Mouse (Mus musculus): ENCODE measurements around the gene Lrp2. TPM values are rescaled to one million over a fixed set of nuclear protein-coding genes. Genes with fewer than 3 reads are reported as not detected.

Gene Lrp2
- polyA plus RNA-seq, 1 experiment: 0.12 TPM

DNA sequence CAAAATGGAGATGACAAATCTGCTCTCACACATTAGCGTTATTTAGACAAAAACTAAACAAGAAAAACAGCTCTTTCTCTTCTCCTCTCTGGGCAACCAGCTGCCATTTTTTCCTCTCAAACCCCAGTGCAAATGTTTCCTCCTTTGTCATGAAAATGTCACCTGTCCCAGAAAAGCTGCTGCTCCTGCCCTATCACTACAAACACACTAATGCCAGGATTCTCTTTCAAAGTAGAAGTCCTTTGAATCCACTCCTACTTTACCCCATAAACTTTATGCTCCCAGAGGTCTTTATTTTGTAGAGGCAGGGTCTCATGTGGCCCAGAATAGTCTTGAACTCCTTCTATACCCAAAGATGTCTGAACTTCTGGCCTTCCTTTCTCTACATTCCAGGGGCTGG is 6.7 kb upstream of the Lrp2 start:
- no peak overlapping the region for H3K4me3 ChIP-seq (ENCODE audit: extremely low read depth, insufficient read depth, insufficient read length)
- no peak for DNase-seq (ENCODE audit: low read depth in 1 of 2, low spot score in 2 of 2)
- WGBS: 78% methylated on average over 1 of the region's 1 CpGs
- H3K36me3 ChIP-seq (ENCODE audit: control insufficient read depth, insufficient read depth, low read length): no peaks in the 10 kb centered on the region
- peaks cover 2% of the 10 kb centered on the region; the same call in 1 of the 2 replicates for H3K27me3 ChIP-seq (ENCODE audit: control insufficient read depth, insufficient read depth, low read length)
- H3K27ac ChIP-seq (ENCODE audit: insufficient read depth, low read length): no peak overlapping the region
- TF ChIP-seq CTCF (IDR thresholded peaks at IDR 0.05; ENCODE audit: extremely low read depth, insufficient read depth, insufficient read length, insufficient replicate concordance) (no peak), POLR2A (IDR thresholded peaks at IDR 0.05; ENCODE audit: low read depth, low read length) (no peak)
- H3K4me1 ChIP-seq (ENCODE audit: control insufficient read depth, insufficient read depth, insufficient read length): no peaks in the 10 kb centered on the region

DNA sequence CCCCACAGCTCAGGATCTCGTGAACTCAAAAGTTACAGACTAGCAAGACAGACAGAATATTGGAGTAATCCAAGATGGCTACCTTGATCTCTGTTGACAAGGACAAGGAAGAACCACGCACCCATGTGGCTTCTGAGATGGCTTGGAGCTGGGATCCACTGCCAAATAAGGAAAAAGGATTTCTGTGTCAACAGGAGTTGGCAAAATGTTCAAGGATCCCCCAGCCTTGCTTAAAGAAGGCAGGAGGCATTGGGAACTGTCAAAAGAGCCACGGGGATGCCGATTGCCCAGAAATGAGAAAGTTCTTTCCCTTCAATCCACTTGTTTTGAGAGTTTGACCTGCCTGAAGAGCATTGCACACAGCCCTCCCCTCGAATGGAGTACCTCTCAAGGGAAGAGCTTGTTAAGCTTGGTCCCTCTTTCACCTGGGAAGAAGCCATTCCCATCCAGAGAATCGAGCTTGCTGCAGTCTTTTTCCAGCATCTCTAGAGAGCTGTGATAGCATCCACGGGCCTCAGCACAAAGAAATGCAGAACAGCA is 6.2 kb upstream of the Lrp2 start:
- Histone ChIP-seq H3K36me3 (ENCODE audit: control insufficient read depth, insufficient read depth, low read length) (no peaks in the 10 kb centered on the region), H3K27me3 (ENCODE audit: control insufficient read depth, insufficient read depth, low read length) (peaks cover 4% of the 10 kb centered on the region; the same call in 1 of the 2 replicates), H3K4me3 (ENCODE audit: extremely low read depth, insufficient read depth, insufficient read length) (no peak overlapping the region), H3K27ac (ENCODE audit: insufficient read depth, low read length) (no peak overlapping the region), H3K4me1 (ENCODE audit: control insufficient read depth, insufficient read depth, insufficient read length) (no peaks in the 10 kb centered on the region)
- no peak for TF ChIP-seq POLR2A (IDR thresholded peaks at IDR 0.05; ENCODE audit: low read depth, low read length)
- no peak for TF ChIP-seq CTCF (IDR thresholded peaks at IDR 0.05; ENCODE audit: extremely low read depth, insufficient read depth, insufficient read length, insufficient replicate concordance)
- DNase-seq (ENCODE audit: low read depth in 1 of 2, low spot score in 2 of 2): no peak
- 73% methylated on average over 7 of the region's 7 CpGs for WGBS

DNA sequence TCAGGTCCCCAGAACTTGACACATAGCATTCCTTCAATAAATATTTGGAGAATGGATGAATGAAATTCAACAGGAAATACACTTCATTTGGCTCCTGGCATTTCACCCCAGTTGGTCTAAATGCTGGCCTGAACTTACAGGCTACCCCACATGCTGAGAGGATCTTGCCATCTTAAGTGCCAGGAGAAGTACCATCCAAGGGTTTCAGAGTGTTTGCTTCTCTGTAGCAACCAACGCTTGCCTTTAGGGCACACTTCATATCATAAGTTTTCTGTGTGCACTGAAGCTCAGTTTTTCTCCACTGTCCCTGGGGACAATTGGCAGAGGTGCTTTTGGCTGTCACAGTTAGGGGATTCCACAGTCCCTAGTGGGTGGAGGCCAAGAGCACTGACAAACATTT is 4.7 kb upstream of the Lrp2 start:
- TF ChIP-seq POLR2A (IDR thresholded peaks at IDR 0.05; ENCODE audit: low read depth, low read length) (no peak), CTCF (IDR thresholded peaks at IDR 0.05; ENCODE audit: extremely low read depth, insufficient read depth, insufficient read length, insufficient replicate concordance) (no peak)
- Histone ChIP-seq H3K36me3 (ENCODE audit: control insufficient read depth, insufficient read depth, low read length) (no peaks in the 10 kb centered on the region), H3K4me3 (ENCODE audit: extremely low read depth, insufficient read depth, insufficient read length) (no peak overlapping the region), H3K27ac (ENCODE audit: insufficient read depth, low read length) (no peak overlapping the region), H3K27me3 (ENCODE audit: control insufficient read depth, insufficient read depth, low read length) (peaks cover 10% of the 10 kb centered on the region), H3K4me1 (ENCODE audit: control insufficient read depth, insufficient read depth, insufficient read length) (no peaks in the 10 kb centered on the region)
- WGBS: 68% methylated on average over 1 of the region's 1 CpGs
- no peak for DNase-seq (ENCODE audit: low read depth in 1 of 2, low spot score in 2 of 2)

DNA sequence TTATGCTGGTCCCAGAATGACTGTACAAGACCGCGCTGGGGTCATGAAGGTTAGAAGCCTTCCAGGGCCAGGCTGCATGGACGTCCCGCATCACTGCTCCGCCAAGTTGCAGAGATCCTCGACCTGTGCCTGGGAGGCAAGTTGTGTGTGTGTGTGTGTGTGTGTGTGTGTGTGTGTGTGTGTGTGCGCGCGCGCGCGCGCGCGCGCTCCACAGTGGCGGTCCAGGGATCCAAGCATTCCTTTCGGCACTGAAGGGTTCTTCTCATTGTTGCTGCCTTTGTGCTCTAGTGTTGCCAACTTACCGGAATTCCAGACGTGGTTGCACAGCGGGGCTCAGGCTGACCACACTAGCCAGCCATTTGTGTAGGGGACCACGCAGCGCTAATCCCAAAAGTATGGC is 2.0 kb upstream of the Lrp2 start:
- Histone ChIP-seq H3K27me3 (ENCODE audit: control insufficient read depth, insufficient read depth, low read length) (peaks cover 19% of the 10 kb centered on the region), H3K4me1 (ENCODE audit: control insufficient read depth, insufficient read depth, insufficient read length) (peaks cover 4% of the 10 kb centered on the region; the same call in 1 of the 2 replicates), H3K36me3 (ENCODE audit: control insufficient read depth, insufficient read depth, low read length) (no peaks in the 10 kb centered on the region), H3K4me3 (ENCODE audit: extremely low read depth, insufficient read depth, insufficient read length) (no peak overlapping the region), H3K27ac (ENCODE audit: insufficient read depth, low read length) (no peak overlapping the region)
- TF ChIP-seq POLR2A (IDR thresholded peaks at IDR 0.05; ENCODE audit: low read depth, low read length) (no peak), CTCF (IDR thresholded peaks at IDR 0.05; ENCODE audit: extremely low read depth, insufficient read depth, insufficient read length, insufficient replicate concordance) (no peak)
- WGBS: 10% methylated on average over 23 of the region's 23 CpGs
- no peak for DNase-seq (ENCODE audit: low read depth in 1 of 2, low spot score in 2 of 2)

DNA sequence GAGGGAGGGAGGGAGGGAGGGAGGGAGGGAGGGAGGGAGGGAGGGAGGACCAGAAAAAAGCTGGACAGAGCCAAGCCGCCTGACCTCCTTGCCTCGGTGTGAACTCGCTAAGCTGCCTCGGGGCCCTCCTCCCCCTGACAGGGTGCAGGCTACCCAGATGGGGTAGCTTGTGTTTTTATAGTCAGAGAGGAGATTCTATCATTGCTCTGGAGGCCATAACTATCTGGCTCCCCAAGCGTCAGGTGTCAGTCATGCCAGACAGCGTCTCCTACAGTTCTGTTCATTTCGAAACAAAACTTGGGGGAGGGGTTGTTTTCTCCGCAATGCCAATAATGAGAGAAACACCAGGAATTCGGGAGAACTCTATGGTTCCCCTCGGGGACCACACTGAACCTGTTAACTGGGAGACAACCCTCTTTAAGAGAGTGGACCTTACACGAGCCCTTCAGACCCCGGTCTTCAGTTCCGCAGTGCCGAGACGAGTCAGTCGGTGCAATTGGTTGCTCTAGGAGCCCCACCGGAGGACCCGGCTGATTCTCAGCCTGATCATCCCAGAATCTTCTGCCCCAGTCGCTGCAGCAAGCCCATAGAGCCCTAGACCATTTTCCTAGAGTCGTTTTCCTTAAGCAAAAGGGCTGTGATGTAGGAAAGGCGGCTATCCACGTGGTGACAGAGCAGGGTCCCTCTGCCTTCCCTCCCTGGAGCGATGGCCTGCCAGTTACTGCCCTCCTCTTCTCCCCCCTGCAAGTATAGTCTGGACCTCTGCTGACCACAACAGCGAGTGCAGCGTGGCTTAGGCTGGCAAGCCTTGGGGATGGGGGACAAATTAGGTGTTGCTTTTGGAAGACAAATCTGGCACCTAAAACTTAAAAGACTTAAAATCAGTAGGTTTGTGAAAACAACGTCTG is 1.2 kb upstream of the Lrp2 start:
- WGBS: under 1% methylated on average over 26 of the region's 26 CpGs
- TF ChIP-seq POLR2A (IDR thresholded peaks at IDR 0.05; ENCODE audit: low read depth, low read length): no peak
- no peak for TF ChIP-seq CTCF (IDR thresholded peaks at IDR 0.05; ENCODE audit: extremely low read depth, insufficient read depth, insufficient read length, insufficient replicate concordance)

DNA sequence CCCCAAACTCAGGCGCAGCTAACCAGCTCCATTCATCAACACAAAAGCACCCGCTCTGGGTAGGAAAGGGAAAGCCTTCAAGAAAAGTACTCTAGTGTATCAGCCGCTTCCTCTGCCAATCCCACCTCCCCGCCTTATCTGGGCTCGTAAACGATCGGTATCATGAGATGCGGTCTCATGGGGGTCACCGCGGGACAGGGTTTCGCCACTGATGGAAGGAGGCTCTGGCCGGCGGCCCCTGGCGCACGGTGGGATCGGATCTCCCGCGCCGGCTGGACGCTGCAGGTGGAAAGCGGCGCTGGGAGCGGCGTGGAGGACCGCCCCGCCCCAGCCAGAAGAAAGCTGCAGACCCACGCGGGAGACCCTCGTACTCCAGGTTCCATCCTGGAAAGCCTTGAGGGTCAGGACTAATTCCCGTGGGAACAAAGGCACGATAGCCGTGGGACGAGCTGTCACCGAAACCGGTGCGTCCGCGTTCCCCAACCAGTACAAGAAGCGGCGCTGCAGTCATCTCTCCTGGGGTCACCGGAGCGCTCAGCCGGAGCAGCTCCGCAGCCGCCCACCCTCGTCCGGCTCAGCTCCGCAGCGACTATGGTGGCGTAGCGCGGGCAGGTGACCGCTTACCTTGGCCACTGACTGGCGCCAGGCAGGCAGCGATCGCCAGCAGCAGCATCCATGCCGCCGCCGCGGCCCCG is 527 bp downstream of the Lrp2 start:
- H3K36me3 ChIP-seq (ENCODE audit: control insufficient read depth, insufficient read depth, low read length): no peaks in the 10 kb centered on the region
- under 1% methylated on average over 61 of the region's 61 CpGs for WGBS
- H3K27ac ChIP-seq (ENCODE audit: insufficient read depth, low read length): no peak overlapping the region
- H3K4me1 ChIP-seq (ENCODE audit: control insufficient read depth, insufficient read depth, insufficient read length): peaks cover 4% of the 10 kb centered on the region; the same call in 1 of the 2 replicates
- DNase-seq (ENCODE audit: low read depth in 1 of 2, low spot score in 2 of 2): no peak
- no peak for TF ChIP-seq POLR2A (IDR thresholded peaks at IDR 0.05; ENCODE audit: low read depth, low read length)
- no peak for TF ChIP-seq CTCF (IDR thresholded peaks at IDR 0.05; ENCODE audit: extremely low read depth, insufficient read depth, insufficient read length, insufficient replicate concordance)
- H3K4me3 ChIP-seq (ENCODE audit: extremely low read depth, insufficient read depth, insufficient read length): peak overlapping the region; percentile 23; the same call in 1 of the 2 replicates
- peaks cover 19% of the 10 kb centered on the region for H3K27me3 ChIP-seq (ENCODE audit: control insufficient read depth, insufficient read depth, low read length)

More for the DNA sequence above, 1.2 kb upstream of the Lrp2 start:
- DNase-seq (ENCODE audit: low read depth in 1 of 2, low spot score in 2 of 2): no peak
- H3K36me3 ChIP-seq (ENCODE audit: control insufficient read depth, insufficient read depth, low read length): no peaks in the 10 kb centered on the region
- no peak overlapping the region for H3K4me3 ChIP-seq (ENCODE audit: extremely low read depth, insufficient read depth, insufficient read length)
- peaks cover 19% of the 10 kb centered on the region for H3K27me3 ChIP-seq (ENCODE audit: control insufficient read depth, insufficient read depth, low read length)
- H3K27ac ChIP-seq (ENCODE audit: insufficient read depth, low read length): no peak overlapping the region
- peaks cover 4% of the 10 kb centered on the region; the same call in 1 of the 2 replicates for H3K4me1 ChIP-seq (ENCODE audit: control insufficient read depth, insufficient read depth, insufficient read length)
